Comparison of ENCODE assay signal across 15 mouse cellular contexts in genomic region chr1:37688351-37688750, GRCm38 (mm10). TPM values are rescaled to one million over a fixed set of nuclear protein-coding genes. Genes with fewer than 3 reads are reported as not detected.
A peak's percentile ranks its signal among the peaks of the same experiment; 100 is the strongest.
DNase-seq lines count a peak whose midpoint lies in the region; ATAC-seq lines count a peak whose summit lies in the region.
"Had no signal": no experiment of that assay in that cellular context is flagged by ENCODE, and none has a peak within 500 bp of the region (broad histone marks: within the 10 kb centered on the region; RNA-seq: fewer than 3 reads in every experiment).

No protein-coding gene starts in this region.

- H3K4me1 ChIP-seq in heart, embryonic 12.5 days (replicated peaks): peaks cover 22% of the 10 kb centered on the region
- H3K4me1 ChIP-seq in limb, embryonic 13.5 days: peaks cover 20% of the 10 kb centered on the region
- peaks cover 7% of the 10 kb centered on the region; the same call in 1 of the 2 replicates for H3K4me1 ChIP-seq in limb, embryonic 10.5 days
- H3K4me1 ChIP-seq in embryonic facial prominence, embryonic 10.5 days: peaks cover 4% of the 10 kb centered on the region; the same call in 1 of the 2 replicates
- H3K4me1 ChIP-seq: neural tube, embryonic 12.5 days had no signal

- H3K36me3 ChIP-seq in heart, embryonic 12.5 days: no peaks in the 10 kb centered on the region
- H3K36me3 ChIP-seq in limb, embryonic 13.5 days: no peaks in the 10 kb centered on the region
- H3K36me3 ChIP-seq in limb, embryonic 10.5 days: no peaks in the 10 kb centered on the region
- H3K36me3 ChIP-seq in embryonic facial prominence, embryonic 10.5 days (replicated peaks): no peaks in the 10 kb centered on the region
- H3K36me3 ChIP-seq: neural tube, embryonic 12.5 days had no signal

- no peak for DNase-seq in heart, postnatal 14 days
- DNase-seq in limb, embryonic 10.5 days (ENCODE audit: low spot score): no peak
- DNase-seq in ZHBTc4 (ENCODE audit: low read depth, low spot score): peak; percentile 25
- DNase-seq in adrenal gland, postnatal 25 days: peak; percentile 14
- DNase-seq in embryonic facial prominence, embryonic 10.5 days (ENCODE audit: low spot score): no peak
- DNase-seq: B cell, adult 2 months; cerebellum, postnatal 25 days; gastrocnemius, postnatal 14 days; liver; lung, adult 18-20 months; thymus, postnatal 36 days had no signal

- H3K4me3 ChIP-seq in heart, embryonic 12.5 days: no peak overlapping the region
- H3K4me3 ChIP-seq in limb, embryonic 13.5 days: no peak overlapping the region
- H3K4me3 ChIP-seq in limb, embryonic 10.5 days: no peak overlapping the region
- no peak overlapping the region for H3K4me3 ChIP-seq in embryonic facial prominence, embryonic 10.5 days
- H3K4me3 ChIP-seq: neural tube, embryonic 12.5 days had no signal

- H3K9ac ChIP-seq in heart, embryonic 12.5 days: no peak overlapping the region
- no peak overlapping the region for H3K9ac ChIP-seq in limb, embryonic 13.5 days
- H3K9ac ChIP-seq: neural tube, embryonic 12.5 days had no signal

- no peaks in the 10 kb centered on the region for H3K27me3 ChIP-seq in heart, embryonic 12.5 days (replicated peaks)
- H3K27me3 ChIP-seq in limb, embryonic 13.5 days: no peaks in the 10 kb centered on the region
- H3K27me3 ChIP-seq in limb, embryonic 10.5 days (ENCODE audit: low read depth, poor library complexity, severe bottlenecking): no peaks in the 10 kb centered on the region
- no peaks in the 10 kb centered on the region for H3K27me3 ChIP-seq in embryonic facial prominence, embryonic 10.5 days (replicated peaks; ENCODE audit: low read depth, poor library complexity, severe bottlenecking)
- H3K27me3 ChIP-seq: neural tube, embryonic 12.5 days; Patski had no signal

- peaks cover 4% of the 10 kb centered on the region; the same call in 1 of the 2 replicates for H3K9me3 ChIP-seq in heart, embryonic 12.5 days (replicated peaks)
- 0 out of 2 replicates have a peak, but pooled peaks cover 6% of the 10 kb centered on the region for H3K9me3 ChIP-seq in limb, embryonic 13.5 days
- H3K9me3 ChIP-seq in limb, embryonic 10.5 days (replicated peaks): no peaks in the 10 kb centered on the region
- H3K9me3 ChIP-seq in embryonic facial prominence, embryonic 10.5 days: no peaks in the 10 kb centered on the region

- ATAC-seq in heart, embryonic 12.5 days (ENCODE audit: insufficient number of reproducible peaks, low FRiP score): no peak
- ATAC-seq in limb, embryonic 13.5 days (ENCODE audit: low FRiP score, low read depth): no peak
- ATAC-seq: Patski had no signal

- 57% methylated on average over 8 of the region's 8 CpGs for WGBS in heart, embryonic 12.5 days
- WGBS in limb, embryonic 13.5 days: 45% methylated on average over 8 of the region's 8 CpGs
- WGBS in limb, embryonic 10.5 days: 58% methylated on average over 8 of the region's 8 CpGs
- 57% methylated on average over 8 of the region's 8 CpGs for WGBS in embryonic facial prominence, embryonic 10.5 days

- intact Hi-C loops in heart, postnatal 14 days (cut with DNase I): no loop called here

- peak overlapping the region; percentile 49; the same call in 1 of the 2 replicates for H3K27ac ChIP-seq in heart, embryonic 12.5 days (ENCODE audit: poor library complexity, severe bottlenecking)
- peak overlapping the region; percentile 40; the same call in 1 of the 2 replicates for H3K27ac ChIP-seq in limb, embryonic 13.5 days
- no peak overlapping the region for H3K27ac ChIP-seq in limb, embryonic 10.5 days
- H3K27ac ChIP-seq in embryonic facial prominence, embryonic 10.5 days (replicated peaks): no peak overlapping the region
- H3K27ac ChIP-seq: neural tube, embryonic 12.5 days had no signal

- no peak overlapping the region for H3K4me2 ChIP-seq in heart, embryonic 12.5 days
- H3K4me2 ChIP-seq in limb, embryonic 13.5 days (replicated peaks): no peak overlapping the region
- H3K4me2 ChIP-seq: neural tube, embryonic 12.5 days had no signal

RNA-seq across cellular contexts. Expression of gene 2010300C02Rik, which starts 31.5 kb away (rescaled TPM):
- polyA plus RNA-seq in heart, embryonic 12.5 days (2016; fragmentation: Nextera tagmentation; extraction: Ambion mirVana): 6.4 and 6.5 TPM in 2 replicates
- total RNA-seq in heart, postnatal 14 days (2021): 1 to 10 TPM; 1.1 to 1.3 TPM
- 2.7 and 2.8 TPM in 2 replicates for polyA plus RNA-seq in limb, embryonic 13.5 days (2015; fragmentation: Nextera tagmentation; extraction: Ambion mirVana)
- polyA plus RNA-seq in limb, embryonic 10.5 days (2016; fragmentation: Nextera tagmentation; extraction: Ambion mirVana): 0.66 and 1.2 TPM in 2 replicates
- 2.6 and 2.7 TPM in 2 replicates for total RNA-seq in adrenal gland, postnatal 25 days (2021)
- 0.91 and 0.96 TPM in 2 replicates for polyA plus RNA-seq in embryonic facial prominence, embryonic 10.5 days (2016; fragmentation: Nextera tagmentation; extraction: Ambion mirVana)

Comparison
In these comparisons a context has a peak if more than half of its experiments do, and no peak if none do; other contexts are left out.
1. H3K27ac ChIP-seq: peak in heart, embryonic 12.5 days (single experiment) and limb, embryonic 13.5 days (single experiment); none in limb, embryonic 10.5 days (single experiment) and embryonic facial prominence, embryonic 10.5 days (single experiment).
2. DNase-seq: peak in ZHBTc4 (single experiment) and adrenal gland, postnatal 25 days (single experiment); none in heart, postnatal 14 days (0 of 2), limb, embryonic 10.5 days (single experiment) and embryonic facial prominence, embryonic 10.5 days (single experiment).